Mouse (Mus musculus) thymus, postnatal 4 days (tissue): ENCODE data around the gene Hoxc11.

Experiments used
- DNase-seq: peaks from one replicate; pipeline ENCODE4 v3.0.0; 2021

The Hoxc11 gene

DNA sequence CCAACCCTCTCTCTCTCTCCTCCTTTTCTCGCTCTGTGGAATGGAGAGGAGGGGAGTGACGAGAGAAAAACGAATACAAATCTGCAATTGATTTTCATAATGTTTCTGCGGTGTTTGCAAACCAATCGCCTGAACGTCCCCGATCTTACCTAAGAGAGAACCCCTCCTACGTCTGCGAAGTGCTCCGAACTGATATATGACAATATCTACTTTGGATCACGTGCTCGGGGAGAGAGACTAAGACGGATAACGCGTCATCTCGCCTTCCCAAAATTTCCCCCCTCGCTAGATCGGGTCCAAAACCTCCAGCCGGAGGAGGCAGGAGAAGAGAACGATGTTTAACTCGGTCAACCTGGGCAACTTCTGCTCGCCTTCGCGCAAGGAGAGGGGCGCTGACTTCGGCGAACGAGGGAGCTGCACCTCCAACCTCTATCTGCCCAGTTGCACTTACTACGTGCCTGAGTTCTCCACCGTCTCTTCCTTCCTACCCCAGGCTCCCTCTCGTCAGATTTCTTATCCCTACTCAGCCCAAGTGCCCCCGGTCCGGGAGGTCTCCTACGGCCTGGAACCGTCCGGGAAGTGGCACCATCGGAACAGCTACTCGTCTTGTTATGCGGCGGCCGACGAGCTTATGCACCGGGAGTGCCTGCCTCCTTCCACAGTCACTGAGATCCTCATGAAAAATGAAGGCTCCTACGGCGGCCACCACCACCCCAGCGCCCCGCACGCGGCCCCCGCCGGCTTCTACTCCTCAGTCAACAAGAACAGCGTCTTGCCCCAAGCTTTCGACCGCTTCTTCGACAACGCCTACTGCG lies at the start of gene Hoxc11:
Gene Hoxc11 (plus strand): TSS at position 236 of the 815 bp plus-strand sequence.
- DNase-seq: no peak

DNA sequence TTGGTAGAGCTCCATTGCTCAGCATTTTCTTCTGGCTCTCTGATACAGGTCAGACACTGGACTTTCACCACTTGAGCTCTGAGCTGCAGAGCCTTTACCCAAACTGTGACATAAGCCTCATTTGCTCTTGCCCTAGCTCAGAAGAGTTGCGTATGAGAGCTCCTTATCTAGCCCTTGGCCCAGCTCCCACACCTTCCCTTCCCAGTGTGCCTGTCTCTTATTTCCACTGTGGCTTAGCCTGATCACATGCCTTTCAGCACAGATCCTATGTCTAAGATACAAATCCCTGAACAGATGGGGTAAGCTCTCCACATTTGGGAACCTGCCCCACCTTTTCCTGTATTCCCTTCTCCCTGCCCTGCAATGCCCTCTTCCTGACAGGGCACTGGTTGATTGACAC lies 49.3 kb upstream of the Hoxc11 start:
- DNase-seq: no peak

DNA sequence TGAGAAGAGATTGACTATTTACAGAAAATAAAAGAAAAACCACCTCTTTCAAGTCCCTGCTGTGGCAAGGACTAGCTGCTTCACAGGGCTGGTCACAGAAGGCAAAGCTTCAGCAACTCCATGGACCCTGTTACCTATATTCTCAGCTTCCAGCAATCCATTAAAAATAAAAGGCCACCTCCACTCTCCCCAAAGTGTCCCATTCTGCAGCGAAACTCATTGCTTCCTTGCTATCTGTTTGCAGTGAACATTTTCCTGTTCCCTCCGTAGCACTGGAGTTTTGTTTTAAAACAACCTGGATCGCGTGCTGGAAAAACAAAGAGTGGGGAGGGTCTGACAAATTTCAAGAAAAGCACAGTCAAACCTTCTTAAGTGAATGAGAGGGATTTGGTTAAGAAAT lies 44.7 kb upstream of the Hoxc11 start:
- no peak for DNase-seq

DNA sequence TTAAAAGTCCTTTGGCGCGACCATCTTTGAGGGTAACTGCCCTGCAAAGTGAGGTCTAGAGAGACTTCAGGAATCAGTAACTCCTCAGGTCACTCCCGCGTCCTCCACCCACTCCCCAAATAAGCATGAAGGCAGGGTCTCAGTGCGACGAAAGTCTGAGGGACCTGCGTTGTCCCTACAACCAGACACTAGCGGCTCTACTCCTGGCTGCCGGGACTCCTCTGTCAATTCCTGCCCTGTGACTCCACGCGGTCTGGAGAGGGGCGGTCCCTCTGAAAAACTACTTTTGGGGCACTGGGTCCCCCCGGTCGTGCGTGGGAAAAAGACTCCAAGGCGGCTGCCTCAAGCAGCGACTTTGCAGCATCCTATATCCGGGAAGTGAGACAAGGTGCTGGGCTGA lies 44.2 kb upstream of the Hoxc11 start:
- DNase-seq: no peak

DNA sequence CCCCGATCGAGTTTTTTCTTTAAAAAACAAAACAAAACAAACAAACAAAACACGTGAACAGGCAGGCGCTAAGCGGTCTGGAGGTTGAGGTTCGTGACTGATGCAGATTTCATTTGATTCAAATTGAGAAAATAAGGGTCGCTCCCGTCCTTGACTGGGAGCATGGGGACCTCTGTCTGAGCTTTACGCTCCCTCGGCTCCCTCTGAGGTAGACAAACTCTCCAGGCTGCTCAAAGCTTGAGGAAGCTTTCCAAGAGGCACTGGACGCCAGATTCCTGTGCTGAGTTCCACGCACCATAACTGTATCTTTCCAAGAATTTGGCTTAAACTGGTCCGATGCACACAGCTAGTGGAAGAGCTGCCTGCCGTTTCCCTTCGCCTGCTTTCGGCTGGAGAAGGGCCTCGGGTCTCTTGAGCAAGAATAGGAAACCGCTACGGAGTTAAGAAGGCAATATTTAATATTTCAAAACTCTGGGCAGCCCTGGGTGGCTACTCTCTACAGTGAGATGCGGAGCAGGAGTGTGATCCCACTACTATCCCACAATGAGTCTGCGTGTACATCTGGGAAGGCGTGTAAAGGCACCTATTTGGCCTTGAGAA lies 43.6 kb upstream of the Hoxc11 start:
- no peak for DNase-seq

DNA sequence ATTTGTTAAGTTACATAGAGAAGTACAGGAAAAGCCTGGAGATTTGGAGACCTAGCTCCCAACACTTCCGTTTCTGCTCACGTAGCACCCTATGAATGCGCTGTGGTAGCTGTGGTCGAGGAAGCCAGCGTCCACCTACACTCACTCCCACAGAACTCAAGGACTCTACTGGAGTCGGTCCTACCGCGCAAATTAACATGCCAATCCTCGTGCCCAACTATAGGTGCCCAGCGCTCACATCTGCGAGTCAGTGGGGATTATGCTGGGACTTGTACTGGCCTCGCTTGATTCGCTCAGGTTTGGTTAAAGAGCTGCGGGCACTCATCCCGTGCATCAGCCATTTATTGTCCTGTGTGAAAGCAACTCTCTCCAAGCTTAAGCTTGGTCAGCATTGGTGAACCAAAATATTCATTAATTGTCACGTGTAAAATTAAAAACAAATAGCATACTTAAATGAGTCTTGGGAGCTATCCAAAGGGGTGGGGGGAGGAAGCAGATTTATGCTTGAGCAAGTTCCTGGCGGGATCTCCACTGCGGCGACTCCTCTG lies 41.1 kb upstream of the Hoxc11 start:
- no peak for DNase-seq

DNA sequence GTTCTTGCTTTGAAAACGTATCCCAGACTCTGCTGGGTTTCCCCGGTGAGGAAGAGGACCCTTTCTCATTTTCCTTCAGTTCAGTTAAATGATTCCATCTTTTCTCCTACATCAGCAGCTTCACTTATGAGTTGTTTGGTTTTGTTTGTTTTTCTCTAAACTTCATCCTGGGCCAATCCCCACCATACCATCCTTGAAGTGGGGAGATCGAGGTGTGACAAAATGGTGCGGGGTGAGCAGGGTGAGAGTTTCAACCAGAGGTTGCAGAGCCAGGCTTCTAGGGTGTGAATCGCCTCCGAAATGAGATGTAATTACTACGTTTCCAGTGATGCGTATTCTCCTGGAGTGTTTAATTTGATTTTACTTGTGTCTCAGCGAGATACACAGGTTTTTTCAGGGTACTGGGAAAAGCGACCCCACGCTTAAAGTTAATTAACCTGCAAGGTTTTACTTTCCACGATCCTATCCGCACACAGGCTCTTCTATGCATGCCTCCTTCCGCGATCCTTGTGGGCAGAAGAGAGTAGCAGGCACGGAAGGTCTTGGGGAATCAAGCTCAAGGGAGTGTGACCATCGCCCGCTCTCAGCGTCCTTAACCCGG lies 36.2 kb upstream of the Hoxc11 start:
- DNase-seq: no peak

DNA sequence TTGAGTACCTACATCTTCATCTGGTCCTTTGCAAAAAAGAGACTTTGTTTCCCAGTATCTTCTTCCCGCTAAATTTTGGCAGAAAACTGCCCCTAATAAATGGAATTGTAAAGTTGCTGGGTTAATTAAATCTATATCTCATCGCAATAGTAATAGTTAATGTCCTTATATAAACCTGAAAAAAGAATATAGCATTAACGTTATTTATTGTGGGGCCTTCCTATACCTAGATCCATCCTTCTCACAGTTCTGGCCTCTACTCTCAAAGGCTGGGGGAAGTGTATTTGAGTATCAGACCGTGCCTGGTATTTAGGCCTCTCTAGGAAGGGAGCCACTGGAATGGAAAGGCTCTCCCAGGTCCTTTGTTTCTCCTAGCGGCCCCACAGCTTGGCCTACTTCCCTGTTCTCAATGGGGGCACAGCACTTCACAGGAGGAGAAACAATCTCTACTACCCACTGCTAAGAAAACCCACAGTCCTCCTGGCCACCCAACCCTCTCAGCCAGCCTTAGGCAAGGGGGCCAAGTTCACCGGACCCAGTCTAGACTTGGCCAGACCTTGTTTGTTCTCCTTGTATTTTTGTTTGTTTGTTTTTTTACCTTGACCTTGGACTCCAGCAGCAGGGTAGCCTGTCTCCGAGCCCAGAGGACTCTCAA lies 35.5 kb upstream of the Hoxc11 start:
- no peak for DNase-seq

DNA sequence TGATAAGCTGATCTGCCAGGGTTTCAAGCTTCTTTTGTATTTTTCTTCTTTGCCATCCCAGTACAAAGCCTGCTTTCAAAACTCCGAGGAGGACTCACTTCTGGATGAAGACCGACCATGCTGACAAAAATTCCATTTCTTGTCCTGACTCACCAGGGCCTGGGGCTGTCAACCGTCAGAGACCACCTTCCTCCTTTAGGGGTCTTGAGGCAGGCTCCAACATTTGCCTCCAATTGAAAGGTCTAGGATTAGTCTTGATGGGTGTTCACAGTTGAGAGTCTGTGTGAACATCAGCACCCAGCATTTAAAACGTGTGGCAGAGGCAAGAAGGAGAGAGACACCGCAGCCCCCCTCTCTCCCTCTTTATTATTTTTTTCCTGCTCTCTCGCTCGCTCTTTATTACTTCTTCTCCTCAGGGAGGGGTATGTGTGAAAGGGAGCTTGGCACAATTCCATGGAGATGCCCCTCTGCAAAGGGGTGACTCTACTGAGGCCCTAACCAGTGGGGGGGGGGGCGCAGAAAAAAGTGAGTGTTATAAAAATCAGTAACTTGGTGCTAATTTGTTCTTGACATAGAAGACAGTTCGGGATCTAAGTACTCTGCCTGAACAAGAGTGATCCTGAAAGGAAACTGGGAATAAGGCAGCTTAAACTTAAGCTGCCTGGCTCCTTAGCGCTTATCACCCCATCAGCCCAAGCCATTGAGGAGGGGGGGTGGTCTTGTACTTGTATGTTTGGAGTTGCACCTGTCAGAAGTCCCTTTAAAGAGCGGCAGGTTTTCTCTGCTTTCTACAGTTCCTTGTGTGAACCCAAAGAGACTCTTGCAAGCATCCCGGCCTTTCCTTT lies 34.7 kb upstream of the Hoxc11 start:
- DNase-seq: no peak

DNA sequence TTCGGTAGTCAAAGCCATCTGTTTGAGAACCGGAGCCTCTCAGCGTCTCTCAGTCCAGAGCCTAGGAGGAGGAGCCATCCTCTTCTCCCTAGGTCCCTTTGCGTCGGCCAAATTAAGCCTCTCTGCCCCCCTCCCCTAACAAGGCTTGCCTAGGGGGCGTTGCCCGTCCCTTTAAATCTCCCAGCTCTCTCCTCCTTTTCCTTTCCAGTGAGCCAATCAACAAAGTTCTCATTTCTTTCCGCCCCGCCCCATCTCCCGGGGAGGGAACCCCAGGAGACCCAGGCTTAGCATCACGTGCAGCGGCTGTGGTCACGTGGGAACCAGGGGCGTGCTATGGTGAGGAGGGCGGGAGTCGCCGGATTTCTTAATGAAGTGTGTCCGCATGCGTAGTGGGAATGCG lies 33.6 kb upstream of the Hoxc11 start:
- DNase-seq: peak; percentile 16

DNA sequence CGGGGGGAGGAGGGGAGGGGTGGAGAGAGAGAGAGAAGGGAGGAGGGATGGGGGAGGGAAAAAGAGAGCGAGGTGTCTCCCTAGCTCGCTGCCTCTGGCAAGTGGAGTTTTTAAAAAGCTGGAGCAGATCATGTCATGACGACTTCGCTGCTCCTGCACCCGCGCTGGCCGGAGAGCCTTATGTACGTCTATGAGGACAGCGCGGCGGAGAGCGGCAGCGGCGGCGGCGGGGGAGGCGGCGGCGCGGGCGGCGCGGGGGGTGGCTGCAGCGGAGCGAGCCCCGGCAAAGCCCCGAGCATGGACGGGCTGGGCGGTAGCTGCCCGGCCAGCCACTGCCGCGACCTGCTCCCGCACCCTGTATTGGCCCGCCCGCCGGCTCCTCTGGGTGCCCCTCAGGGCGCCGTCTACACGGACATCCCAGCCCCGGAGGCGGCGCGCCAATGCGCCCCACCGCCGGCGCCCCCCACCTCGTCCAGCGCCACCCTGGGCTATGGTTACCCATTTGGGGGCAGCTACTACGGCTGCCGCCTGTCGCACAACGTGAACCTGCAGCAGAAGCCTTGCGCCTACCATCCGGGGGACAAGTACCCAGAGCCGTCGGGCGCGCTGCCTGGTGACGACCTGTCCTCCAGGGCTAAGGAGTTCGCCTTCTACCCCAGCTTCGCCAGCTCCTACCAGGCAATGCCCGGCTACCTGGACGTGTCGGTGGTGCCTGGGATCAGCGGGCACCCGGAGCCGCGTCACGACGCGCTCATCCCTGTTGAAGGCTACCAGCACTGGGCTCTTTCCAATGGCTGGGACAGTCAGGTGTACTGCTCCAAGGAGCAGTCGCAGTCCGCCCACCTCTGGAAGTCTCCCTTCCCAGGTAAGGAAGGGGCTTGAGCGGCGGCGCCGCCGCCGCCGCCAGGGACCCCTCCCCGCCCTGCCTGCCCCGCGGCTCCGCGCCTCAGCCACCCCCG lies 32.9 kb upstream of the Hoxc11 start, which contains the start of gene Hoxc13:
Gene Hoxc13 (plus strand): TSS at position 51 of the 959 bp plus-strand sequence.
- DNase-seq: peak; percentile 9

DNA sequence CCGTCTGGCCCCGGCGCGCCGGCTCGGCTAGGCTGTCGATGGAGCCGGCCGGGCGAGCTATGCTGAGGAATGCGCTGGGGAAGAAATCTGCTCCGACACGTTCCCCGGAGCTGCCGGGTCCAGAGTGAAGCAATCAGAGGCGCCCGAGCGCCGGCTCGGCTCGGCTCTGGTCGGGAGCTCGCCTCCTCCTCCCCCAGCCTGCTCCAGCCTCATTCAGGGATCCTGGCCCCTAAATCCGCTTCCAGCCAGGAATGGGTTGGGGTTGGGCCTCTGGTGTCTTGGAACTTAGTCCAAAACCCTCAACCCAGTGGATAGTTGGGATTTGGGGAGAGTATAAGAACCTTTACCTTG lies 32.2 kb upstream of the Hoxc11 start:
- peak; percentile 11 for DNase-seq

DNA sequence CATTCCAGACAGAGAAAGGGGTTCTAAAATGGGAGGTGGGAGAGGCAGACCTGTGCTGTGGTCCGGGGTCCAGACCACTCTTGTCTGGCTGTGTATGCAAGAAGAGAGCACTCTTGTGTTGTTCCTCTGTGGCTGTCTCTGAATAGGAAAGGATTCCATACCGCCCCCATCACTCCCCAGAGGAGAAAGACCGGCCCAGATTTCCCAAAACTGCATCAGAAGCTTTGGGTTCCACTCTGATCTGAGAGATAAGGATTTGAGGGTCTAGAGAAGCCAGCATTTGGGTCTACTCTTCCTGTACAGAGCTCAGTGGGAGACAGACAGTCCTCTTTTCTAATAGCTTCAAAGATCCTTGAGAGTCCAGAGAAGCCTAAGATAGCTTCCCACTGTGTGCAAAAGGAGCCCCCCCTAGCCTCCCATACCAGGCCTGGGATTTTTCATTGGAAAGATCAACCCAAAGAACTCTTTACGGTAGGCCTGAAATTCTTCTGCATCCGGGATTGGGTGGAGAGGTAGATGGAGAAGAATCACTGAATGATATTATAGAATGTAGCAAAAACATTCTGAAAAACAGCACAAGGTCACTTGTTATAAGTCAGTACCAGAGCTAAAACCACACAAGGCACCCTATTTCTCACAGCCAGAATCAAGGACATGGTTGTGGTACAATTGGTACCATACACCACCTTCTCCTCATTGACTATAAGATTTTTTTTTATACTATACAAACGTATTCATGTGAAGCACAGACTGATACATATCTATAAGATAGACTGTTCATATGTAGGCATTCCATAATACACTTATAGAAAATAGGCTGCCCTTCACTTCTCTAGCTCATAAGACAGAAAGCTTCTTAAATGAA lies 31.4 kb upstream of the Hoxc11 start:
- no peak for DNase-seq

DNA sequence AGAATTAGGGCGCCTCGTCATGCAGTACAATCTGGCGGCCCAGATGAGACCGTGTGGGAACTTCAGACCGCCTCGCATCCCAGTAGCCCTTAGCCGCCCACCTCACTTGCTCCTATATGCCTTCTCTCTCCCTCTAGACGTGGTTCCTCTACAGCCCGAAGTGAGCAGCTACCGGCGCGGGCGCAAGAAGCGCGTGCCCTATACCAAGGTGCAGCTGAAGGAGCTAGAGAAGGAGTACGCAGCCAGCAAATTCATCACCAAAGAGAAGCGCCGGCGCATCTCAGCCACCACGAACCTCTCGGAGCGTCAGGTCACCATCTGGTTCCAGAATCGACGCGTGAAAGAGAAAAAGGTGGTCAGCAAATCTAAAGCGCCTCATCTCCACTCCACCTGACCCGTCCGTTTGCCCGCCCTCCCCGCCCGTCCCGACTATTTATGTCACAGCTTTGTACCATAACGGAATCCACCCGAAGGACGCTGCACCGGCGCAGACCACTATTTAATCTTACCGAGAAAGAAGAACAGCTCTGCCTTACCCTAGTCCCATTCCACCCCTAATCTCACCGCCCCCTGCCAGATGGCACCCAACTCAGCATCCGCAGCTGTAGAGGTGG lies 27.1 kb upstream of the Hoxc11 start:
- DNase-seq: no peak

DNA sequence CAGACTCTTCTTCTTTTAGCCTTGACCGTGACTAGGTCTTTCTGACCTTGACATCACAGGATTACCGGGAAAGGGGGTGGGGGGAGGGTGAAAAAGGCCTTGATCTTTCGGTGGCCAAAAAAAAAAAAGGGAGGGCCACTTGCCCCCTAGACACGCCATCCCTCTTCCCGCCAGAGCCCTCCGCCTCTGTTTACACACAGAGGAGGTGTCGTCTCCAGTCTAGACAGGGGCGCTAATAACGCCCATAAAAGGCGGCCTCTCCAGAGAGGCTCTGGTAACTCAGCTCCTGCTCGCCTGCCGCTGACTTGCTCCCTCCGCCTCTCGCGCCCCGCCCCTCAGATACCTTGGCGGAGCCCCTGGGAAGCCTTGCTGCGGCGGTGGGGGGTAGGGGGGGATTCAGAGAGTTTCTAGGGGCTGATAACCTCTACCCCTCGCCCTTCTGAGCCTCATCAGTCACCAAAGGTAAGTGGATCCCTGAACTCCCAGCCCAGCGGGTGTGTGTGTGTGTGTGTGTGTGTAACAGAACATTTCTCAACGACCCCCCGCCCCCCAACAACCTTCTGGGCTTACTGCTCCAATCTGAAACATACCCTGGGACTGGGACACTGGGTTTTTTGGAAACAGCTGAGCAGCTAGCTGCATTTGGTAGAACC lies 22.4 kb upstream of the Hoxc11 start:
- DNase-seq: peak; percentile 10

DNA sequence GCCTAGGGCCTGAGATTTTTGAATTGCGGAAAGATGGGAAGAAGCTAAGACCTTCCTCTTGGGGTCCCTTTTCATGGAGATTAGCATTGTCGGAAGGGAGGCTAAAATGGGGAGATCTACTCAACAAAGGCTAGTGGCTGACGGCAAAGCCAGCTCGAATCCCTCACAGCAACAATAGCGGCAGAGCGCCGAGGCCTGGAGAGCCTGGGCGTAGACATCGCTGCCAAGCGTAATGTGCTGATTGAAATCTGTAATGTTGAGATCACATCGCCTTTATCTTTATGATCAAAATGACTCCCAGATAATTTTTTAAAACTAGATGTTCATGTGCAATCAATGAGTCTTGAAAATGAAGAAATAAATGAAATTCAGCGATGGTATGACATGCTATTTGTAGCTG lies 19.8 kb upstream of the Hoxc11 start:
- no peak for DNase-seq

DNA sequence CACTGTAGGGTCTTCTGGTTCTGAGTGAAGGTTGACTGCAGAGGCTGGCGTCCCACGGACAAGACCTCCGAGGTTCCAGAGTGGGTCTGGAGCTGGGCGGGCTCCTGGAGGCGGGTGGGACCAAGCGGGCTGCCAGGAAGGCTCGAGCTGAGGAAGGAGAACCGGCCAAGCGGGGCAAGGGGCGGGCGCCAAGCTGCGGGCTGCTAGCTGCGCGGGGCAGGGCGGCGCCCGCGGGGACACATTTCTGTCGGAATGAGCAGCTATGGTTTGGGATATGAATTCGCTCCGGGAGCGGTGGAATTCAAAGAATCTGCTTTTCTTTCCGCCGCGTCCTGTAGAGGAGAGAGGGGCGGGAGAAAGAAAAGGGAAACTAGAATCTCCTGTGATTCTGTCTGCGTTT lies 19.3 kb upstream of the Hoxc11 start:
- peak; percentile 11 for DNase-seq

DNA sequence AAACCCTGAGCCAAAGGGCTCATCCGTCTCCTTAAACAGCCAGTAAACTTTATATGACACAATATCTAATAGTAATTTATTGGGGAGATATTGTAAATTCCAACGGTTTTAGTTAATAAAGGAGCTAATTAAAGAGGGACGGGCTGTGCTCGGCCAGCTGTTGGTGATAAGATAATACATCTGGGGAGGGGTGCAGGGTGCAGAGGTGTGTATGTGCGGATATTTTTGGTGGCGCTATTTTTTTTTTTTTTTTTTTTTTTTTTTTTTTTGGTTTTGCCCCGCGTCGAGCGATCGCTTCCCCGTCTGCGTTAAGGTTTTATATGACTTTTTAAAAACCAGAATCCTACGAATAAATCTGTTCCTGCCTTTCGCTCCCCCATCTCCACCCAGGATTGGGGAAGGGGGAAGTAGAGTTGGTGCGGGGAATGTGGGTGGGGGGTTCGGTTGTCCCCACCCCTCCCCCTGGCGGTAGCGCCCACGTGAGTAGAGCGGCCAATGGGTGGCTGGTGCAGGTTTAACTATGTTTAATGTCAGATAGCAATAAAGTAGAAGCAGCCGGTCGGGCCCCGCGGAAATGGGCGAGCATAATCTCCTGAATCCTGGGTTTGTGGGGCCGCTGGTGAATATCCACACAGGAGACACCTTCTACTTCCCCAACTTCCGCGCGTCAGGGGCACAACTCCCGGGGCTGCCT lies 17.8 kb upstream of the Hoxc11 start, which contains the start of gene Hoxc12:
Gene Hoxc12 (plus strand): TSS at position 479 of the 694 bp plus-strand sequence.
- no peak for DNase-seq
